Mouse (Mus musculus) kidney, postnatal 4 days (tissue): Measurements from ENCODE around the gene Zdhhc16.
A peak's percentile ranks its signal among the peaks of the same experiment; 100 is the strongest.

Source experiments
- DNase-seq, 2 experiments: peaks; one replicate each; pipeline ENCODE4 v3.0.0; 2021; ENCODE audit warnings: mixed read lengths in 2 of 2

The Zdhhc16 gene

DNA sequence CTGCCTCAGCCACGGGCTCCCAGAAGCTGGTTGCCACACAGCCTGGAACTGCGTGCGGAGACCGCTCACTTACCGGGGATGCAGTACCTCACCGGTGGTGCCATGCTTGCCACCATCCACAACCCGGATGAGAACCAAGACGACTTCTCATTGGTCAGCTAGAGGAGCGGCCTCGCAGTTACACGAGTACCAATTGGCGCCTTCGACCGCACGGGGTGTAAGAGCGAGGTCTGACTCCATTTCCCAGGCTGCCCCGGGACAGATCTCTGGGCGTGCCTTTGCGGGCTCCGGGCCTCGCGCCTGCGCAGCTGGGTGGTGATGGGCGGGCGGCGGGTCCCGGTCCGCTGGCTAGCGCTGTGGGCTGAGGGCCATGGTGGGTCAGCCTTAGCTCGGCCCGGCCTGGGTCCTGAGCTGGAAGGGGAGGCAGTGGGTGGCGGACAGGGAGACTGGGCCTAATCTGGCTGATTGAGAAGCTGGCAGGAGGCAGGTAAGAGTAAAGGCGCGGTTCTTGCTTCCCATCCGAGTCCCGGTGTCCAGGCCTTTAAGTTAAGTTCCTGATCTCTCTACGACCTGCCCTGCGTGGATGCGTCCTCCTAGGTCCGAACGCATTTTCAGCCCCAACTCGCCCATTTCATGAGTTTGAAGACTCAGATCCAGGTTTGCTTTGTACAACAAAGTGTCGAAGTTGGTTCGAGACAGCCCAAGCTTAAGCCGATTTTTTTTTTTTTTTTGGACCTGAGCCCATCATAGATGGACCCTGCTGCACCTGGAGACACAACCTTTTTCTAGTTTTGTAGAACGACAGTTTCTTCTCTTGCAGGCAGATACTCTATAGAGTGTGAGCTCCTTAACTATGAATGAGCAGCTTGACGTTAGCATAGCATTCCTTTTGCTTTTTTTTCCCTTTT is at the start of gene Zdhhc16, which contains the start of gene Exosc1:
TSS of gene Zdhhc16 (plus strand) at position 302 of the 908 bp plus-strand sequence.
TSS of gene Exosc1 (minus strand) at position 245 of the 908 bp plus-strand sequence.
- DNase-seq = peak; percentile 98 to 99

DNA sequence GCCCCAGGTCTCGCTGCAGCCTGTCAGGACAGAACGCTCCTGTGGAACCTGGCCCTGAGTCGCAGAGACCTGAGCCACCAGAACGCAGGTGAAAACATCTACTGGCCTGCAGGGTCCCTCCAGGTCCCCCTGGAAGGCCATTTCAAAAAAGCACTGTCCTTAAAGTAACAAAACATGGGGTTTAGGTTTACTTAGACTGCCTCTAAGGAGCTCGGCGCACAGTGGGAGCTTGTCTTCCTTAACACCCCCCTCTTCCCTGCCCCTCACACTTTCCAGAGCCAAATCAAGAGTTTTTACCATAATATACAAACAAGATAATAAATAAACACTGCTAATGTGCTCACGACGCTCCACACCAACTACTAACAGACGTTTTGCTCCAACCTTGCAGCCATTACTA is 49.4 kb upstream of the Zdhhc16 start:
- DNase-seq = no peak

DNA sequence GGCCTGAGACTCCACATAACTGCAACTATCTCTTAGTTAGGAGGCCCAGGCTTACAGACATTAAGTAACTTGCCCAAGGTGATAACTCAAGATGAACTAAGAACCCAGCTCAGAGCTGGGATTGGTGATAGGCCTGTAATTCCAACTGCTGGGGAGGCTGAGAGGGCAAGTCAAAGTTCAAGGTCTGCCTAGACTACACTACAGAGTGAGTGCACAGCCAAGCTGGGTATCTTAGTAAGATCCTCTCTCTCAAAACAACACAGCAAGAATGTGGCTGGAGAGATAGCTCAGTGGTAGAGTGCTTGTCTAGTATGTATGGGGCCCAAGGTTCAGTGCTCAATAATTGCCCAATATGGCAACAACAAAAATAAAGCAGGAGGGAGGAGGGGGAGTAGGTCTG is 45.1 kb upstream of the Zdhhc16 start:
- DNase-seq = no peak

DNA sequence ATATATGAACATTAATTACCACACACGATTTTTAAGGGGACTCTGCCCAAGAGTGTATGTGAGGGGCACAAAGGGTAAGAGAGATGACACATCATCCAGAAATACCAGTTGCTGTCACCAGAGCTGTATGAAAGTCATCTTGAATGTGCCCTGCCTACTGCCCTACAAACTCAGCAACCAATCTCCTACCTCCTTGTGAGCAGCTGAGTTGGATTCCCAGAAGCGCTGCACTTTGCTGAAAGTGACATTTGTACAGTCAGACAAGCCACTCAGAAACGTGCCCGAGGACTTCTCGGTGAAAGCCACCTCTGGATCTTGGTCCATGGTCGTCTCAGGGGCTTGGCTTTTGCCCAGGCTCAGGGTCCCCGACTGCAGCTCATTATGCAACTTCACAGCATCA is 38.3 kb upstream of the Zdhhc16 start:
- DNase-seq = no peak

DNA sequence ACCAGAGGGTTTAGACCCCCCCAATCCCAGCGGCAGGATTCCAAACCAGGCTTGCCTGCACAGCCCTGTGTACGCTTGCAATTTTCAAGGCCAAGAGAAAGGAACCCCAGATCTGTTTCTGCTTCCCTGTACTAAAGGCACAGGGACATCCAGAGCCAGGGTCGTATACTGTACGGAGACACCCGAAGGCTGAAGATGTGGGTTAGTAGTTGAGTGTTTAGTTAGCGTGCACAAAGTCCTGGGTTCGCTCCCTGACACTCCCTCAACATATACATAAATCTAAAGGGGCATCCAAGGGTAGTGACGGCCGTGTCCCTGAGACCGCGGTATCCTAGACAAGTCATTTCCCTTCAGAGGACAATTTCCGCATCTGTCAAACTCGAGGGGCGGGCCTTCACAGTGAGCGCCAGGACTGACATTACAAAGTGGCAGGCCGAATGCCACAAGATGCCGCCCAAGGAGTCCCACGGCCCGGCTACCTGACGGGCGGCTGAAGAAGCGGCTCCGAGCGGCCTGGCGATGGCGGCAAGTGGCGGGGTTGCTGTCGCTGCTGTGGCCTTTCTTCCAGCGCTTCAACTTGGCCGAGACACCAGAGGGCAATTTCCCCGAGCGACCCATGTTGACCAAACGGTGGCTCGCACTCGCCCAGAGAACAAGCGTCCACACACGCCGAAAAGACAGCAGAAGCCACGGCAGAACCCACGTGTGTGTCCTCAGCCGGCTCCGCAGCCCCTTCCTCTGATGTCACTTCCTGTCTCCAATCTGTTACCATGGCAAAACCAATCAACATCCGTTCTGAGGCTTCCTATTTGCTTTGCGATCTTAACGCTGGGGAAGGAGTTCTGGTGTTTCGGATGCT is 37.6 kb upstream of the Zdhhc16 start, which contains the start of gene Rrp12:
TSS of gene Rrp12 (minus strand) at position 714 of the 859 bp plus-strand sequence.
- peak; percentile 72 to 82 for DNase-seq

DNA sequence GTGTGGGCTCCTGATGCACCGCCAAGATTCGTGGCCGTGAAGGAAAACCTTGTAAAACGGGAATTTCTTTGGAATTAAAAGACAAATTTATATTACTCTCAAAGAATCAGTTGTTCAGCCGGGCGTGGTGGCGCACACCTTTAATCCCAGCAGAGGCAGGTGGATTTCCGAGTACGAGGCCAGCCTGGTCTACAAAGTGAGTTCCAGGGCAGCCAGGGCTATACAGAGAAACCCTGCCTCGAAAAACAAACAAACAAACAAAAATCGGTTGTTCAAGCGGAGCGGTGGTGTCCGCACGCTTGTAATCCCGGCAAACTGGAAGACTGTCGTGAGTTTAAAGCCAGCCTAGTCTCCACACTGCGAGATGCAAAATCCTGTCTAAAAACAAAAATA is 37.0 kb upstream of the Zdhhc16 start:
- DNase-seq = no peak

DNA sequence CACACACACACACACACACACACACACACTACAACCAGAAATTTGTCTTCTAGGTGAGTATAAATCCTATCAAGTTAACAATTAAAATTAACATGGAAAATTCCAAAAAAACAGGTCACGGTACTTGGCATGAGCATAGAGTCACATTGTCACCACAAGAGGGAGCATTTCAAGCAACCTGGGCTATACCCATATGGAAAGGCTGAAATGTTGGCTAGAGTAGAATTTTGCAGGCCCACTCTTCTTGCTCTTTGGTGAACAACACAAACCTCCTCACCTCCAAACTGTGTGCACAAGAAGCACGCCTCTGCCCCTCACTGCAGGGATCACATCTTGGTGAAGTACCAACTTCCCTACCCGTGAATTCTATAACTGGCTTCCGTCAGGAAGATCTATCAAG is 34.4 kb upstream of the Zdhhc16 start:
- DNase-seq = peak; percentile 22 to 52

DNA sequence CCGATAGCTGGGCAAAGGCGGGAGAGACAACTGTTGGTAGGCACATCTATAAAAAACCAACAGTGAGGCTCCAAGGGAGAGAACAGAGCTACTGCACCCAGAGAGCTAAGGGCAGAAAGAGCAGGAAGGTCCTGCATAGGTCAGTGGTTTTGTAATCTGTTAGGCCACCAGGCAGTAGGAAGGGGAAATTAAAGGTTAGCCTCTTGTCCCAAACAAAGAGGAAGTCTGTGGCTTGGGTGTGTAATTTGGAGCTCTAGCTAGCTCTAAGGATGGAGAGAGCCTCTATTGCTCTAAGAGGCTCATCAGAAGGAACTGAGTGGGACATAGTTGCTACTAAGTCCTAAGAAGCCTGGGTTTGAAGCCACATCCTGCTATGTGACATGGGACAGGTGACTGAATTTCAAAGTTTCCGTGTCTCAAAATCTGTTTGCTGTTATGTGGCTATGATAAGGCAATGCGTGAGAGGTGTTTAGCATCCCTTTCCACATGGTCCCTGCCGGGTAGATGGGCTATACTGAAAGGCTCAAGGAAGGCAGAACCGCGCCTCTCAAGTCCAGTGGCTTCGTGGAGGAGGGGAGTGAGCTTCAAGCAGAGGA is 32.7 kb upstream of the Zdhhc16 start:
- DNase-seq = no peak

DNA sequence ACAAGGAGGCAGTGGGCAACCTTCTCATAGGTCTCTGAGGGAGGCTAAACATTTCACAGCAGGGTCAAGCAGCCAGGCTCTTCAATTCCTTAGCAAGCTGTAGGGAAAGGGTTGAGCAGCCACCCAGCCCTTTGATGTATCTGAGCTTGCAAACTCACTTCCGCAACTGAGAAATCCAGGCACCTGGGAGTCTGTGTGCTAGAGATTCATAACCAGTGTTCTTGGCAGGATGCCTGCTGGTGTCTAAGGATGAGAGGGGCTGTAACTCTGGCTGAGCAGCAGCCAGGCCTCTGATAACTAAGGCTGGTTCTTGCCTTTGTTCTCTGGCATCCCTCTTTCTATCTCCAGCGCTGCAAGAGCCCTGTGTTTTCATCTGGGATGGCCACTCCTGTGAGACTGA is 31.6 kb upstream of the Zdhhc16 start:
- DNase-seq = peak in 1 of 2 experiments; percentile 25

DNA sequence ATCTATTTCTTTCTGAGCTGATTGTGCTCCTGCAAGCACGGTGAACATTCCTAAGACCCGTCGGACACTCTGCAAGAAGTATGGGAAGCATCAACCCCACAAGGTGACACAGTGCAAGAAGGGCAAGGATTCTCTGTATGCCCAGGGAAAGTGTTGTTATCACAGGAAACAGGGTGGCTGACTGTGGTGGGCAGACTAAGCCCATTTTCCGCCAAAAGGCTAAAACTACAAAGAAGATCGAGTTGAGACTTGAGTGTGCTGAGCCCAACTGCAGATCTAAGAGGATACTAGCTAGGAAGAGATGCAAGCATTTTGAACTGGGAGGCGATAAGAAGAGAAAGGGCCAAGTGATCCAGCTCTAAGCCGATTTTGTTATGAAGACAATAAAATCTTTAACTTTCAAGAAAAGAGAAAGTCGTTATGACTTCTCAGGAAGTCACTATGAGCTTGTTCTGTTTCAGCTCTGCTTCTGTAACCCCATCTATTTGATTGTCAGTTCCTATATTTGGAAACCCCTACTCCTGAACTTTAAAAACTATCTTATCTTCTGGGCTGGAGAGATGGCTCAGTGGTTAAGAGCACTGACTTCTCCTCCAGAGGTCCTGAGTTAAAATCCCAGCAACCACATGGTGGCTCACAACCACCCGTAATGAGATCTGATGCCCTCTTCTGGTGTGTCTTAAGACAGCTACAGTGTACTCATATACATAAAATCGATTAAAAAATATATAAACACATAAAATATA is 30.3 kb upstream of the Zdhhc16 start:
- no peak for DNase-seq

DNA sequence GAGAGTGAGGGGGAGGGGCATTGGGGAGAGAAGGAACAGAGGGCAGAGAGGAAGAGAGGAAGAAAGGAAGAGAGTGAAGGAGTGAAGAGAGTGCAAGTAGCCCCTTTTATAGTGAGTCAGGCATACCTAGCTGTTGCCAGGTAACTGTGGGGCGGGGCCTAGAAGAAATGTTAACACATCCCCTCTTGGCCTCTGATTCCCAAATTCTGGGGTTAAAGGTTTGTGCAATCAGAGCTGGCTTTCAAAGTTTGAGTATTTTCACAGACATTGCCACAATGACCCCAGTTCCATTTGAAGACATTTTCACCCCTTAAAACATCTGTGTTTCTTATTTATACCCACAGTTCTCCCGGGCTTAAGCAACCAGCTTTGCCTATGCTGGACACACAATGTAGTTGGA is 28.0 kb upstream of the Zdhhc16 start:
- DNase-seq = no peak

DNA sequence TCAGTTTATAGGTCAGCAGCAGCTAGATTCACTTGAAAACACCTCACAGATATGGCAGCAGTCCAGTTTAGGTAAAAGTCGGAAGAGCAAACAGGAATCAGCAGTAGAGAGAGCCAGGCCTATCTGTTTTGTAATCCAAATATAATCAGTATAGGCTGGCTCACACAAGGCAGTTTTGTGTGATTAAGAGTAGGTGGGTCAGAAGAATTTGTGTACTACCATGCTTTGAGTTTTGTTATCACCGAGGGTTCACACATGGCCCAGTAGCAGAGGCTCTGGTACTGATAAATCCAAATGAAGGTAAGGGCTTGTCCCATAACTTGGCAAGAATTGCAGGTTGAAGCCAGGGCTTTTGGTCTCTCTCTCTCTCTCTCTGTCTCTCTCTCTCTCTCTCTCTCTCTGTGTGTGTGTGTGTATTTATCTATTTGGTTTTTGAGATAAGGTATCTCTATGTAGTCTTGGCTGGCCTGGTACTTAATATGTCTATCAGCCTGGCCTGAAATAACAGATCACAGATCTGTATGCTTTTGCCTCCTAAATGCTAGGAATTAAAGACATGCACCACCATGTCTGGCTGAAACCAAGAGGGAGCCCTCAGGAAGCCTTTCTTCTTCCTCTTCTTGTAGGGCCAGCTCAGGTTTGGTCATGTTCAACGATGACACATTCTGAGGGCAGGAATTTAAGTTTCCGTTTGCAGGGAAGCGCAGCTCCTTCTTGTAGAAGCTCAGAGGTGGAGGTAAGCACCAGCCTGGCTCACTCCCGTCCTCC is 26.8 kb upstream of the Zdhhc16 start:
- no peak for DNase-seq

DNA sequence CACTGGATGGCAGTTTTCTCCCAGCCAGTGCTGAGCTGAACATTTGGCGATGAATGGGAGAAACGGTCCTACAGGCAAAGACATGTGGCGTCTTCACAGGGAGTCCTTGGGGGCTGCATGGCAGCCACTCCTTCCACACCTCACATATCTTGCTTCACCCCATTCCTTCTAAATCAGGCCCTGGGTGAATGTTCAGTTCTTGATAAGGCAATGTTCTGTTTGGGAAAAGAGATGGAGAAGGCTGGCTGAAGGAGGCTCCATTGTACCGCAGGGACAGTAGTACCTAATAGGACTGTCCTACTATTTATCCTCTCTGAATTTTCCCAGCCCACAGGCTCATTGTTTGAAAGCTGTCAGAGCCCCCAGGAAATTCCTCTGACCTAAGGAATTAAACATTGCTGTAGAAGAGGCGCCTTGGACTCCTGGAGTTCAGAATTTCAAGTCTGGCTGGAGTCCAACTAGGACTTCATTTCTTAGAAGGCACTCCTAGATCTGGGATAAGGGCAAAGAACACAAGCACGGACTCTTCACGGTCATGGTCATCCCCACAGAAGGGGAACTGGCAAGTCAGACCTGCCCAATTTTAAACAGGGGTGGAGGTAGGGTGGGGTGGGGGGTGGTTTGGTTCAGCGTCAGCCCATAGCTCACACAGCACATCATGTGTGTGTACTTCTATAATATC is 26.1 kb upstream of the Zdhhc16 start:
- DNase-seq = no peak

DNA sequence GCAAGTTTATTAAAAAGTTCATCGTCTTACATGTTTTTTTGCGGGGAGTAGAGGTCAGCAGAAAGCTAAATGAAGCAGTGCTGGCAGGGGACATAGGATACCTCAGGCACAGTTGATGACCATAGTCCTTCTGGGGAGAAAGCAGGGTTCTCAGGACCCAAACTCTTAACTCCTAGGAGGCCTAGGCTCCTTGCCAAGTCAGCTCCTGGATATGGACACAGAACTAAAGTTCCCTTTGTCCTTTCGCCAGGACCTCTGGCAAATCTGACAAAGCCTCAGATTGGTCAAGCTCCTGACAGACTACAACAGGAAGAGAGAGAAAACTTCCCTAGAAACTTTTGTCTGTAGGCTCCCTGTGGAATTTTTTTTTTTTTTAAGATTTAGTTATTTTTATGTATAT is 24.5 kb upstream of the Zdhhc16 start:
- DNase-seq = no peak

DNA sequence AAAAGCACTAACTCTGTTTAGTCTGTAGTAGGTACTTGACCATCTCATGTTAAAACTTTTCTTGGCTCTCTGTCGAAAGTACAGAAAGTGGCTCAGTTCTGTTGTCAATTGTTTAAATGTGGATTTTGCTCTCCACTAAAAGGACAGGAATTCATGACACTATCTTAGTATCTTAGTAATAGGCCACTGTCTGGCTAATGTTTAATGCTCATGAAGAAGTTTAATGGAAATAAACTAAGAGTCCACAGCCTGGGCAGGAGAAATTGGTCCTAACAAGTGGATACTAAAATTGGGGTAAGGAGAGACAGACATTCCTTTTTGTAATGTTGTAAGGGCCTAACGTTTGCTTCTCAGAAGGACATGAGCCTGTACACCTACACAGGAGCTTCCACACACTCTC is 22.9 kb upstream of the Zdhhc16 start:
- DNase-seq = no peak

DNA sequence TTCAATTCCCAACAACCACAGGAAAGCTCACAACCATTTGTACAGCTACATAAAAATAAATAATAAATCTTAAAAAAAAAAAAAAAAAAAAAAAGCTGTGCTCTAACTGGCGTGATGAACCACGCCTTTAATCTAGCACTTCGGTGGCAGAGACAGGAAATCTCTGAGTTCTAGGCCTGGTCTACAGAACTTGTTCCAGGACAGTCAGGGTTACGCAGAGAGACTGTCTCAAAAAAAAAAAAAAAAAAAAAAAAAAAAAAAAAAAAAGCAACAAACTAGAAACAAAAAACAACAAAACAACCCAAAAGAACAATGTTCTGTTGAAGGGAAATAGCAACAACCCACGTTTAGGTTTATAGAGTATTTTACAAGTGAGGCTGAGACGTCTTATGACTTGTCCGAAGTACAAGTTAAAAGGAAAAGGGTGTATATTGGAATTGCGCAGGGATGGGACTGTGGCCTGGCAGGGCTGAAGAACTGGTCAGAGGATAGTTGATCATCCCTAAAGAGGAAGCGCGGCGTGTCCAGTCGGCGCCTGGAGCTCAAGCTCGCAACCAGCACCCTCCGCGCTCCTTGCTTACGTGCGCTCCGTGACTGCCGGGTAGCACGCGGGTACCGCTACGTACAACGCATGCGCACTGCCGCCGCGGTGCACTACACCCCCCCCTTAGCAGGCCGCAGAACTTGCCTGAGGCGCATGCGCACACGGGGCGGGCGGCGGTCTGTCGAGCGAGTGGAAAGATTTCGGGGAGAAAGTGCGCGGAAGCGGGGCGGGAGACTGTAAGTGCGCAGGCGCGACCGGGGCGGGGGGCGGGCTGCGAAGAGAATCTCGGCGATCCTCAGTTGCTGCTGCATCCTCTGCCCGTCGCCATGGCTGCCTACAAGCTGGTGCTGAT is 21.9 kb upstream of the Zdhhc16 start, which contains the start of gene Pgam1:
TSS of gene Pgam1 (plus strand) at position 746 of the 896 bp plus-strand sequence.
- peak; percentile 97 to 98 for DNase-seq

DNA sequence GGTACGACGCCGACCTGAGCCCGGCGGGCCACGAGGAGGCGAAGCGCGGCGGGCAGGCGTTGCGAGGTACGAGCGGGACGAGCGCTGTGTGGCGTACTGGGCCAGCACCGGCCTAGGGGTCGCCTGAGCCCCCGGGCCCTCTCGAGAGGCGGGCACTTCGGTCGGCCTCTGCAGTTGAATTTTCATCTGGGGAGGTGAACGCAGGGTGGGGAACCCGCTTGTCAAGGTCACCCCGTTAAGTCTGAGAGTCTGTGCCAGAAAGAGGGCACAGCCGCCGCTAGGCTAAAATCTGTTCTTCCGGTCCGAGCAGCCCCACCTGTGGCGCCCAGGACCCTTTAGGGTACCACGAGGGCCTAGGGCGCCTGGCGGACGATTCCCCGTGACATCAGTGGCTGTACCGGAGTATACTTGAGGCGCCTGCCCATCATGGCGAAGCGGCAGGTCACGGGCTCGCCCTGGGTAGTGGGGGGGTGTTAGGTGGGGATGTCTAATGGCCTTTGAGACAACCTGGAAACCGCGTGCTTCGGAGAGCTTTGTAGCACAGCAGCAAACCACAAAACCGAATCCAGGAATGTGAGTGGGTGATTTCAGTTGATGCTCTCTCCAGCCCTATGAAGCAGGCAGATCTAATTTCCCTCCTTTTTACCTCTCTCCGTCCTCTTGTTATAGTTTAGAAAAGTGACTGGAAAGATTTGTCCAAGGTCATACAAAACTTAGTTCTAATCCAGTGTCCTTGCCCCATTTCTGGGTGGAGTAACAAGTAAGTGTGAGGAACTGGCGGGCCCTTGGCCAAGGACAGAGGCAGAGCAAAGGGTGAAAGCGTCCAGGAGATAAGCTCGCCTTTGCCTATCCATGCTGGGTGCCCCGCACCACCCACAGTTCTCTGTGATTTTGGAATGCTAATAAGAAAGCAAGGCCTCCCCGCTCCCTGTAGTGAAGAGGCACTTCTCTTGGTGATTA is 20.9 kb upstream of the Zdhhc16 start:
- DNase-seq = peak; percentile 51 to 72

DNA sequence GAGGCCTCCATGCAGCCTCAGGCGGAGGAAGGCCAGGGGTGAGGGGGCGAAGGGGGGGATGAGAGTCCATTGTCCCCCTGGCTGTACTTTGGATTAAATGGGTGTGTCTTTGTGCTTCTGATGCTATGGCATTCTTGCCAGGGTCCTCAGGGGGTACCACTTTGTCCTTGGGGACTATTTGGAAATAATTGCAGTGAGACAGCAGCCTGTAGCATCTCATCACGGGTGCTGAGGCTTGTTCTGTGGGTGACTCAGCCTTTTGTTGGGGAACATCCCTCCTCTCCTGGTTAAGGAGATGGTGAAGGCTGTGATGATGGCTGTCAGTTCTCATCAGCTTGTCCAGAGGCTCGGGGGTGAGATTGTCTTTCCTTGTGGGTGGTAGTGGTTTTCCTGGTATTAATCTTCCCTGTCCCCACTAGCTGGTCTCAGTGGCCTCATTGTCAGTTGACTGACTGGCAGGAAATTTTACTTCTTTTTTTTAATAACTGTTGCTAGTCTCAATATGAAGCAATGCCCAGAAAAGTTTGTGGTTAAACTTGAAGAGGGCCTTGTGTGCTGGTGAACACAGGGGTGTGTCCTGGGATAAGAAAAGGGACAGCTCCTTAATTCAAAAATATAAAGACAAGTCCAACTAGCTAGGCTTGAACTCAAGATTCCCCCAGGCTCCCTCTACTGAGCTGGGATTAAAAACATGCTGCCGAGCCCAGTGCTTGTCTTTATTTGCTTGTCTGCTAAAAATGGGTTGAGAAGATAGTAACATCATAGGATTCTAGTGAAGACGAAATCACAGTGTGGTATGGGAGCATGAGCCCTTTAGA is 19.3 kb upstream of the Zdhhc16 start:
- DNase-seq = no peak
